Mouse (Mus musculus) layer of hippocampus, postnatal 14 days (tissue): ENCODE measurements around the gene Decr2. TPM values are rescaled to one million over a fixed set of nuclear protein-coding genes. Genes with fewer than 3 reads are reported as not detected.
"Not testable (repeated sequence)": the region's sequence is repeated elsewhere in the genome, so short reads cannot be mapped to it uniquely, and the experiment has no call there.

ENCODE experiments used
- DNase-seq, 2 experiments: peaks; one replicate each; pipeline ENCODE4 v3.0.0; 2021 to 2022; ENCODE audit warnings: low spot score in 2 of 2, mixed read lengths in 1 of 2
- long read RNA-seq, 2 experiments: library from polyadenylated mRNA; stranded (forward); transcript quantifications; one replicate each; pipeline ENCODE4 v2.0.0; 2021
- total RNA-seq, 2 experiments: library from RNA; stranded (reverse); gene quantifications; 2 replicates each; pipeline ENCODE4 v1.2.3; 2021

Gene Decr2
- total RNA-seq = 10 to 100 TPM; 23.6 to 24.2 TPM
- long read RNA-seq, experiment 1, transcript Decr2-201 (9 exons, 2,224 nt) = major isoform, 23 of 29 reads
- long read RNA-seq, experiment 1, partial matches to known transcripts = 1 of 29 reads
- long read RNA-seq, experiment 1, other reads (novel, unspliced or antisense) = 5 of 29 reads
- long read RNA-seq, experiment 2, transcript Decr2-201 (9 exons, 2,224 nt) = major isoform, 29 of 41 reads
- long read RNA-seq, experiment 2, partial matches to known transcripts = 1 of 41 reads
- long read RNA-seq, experiment 2, other reads (novel, unspliced or antisense) = 10 of 41 reads

- peak; percentile 86 to 91 for DNase-seq
These were observed at the start of gene Decr2 for GRCm38 (mm10) chr17:26089905-26090632. Gene Decr2, minus strand, starts transcription at chr17:26090337.

GRCm38 (mm10) chr17:26138901-26139381, 48.8 kb upstream of the Decr2 start:
- peak in 1 of 2 experiments; percentile 45 for DNase-seq

GRCm38 (mm10) chr17:26138239-26138836, 48.2 kb upstream of the Decr2 start, which contains the start of gene Axin1:
Gene Axin1, plus strand, starts transcription at chr17:26138688.
- peak; percentile 87 to 94 for DNase-seq

- no peak for DNase-seq
These were observed 47.6 kb upstream of the Decr2 start for GRCm38 (mm10) chr17:26137751-26138130.

- no peak for DNase-seq
These were observed 47.1 kb upstream of the Decr2 start for GRCm38 (mm10) chr17:26137106-26137750.

GRCm38 (mm10) chr17:26131856-26132853, 42.0 kb upstream of the Decr2 start:
- DNase-seq = no peak

- no peak for DNase-seq
These were observed 41.1 kb upstream of the Decr2 start for GRCm38 (mm10) chr17:26131062-26131732.

GRCm38 (mm10) chr17:26125226-26125625, 35.1 kb upstream of the Decr2 start:
- DNase-seq = no peak

GRCm38 (mm10) chr17:26124560-26124959, 34.4 kb upstream of the Decr2 start:
- no peak for DNase-seq

GRCm38 (mm10) chr17:26123267-26123684, 33.1 kb upstream of the Decr2 start, which contains the start of gene Mrpl28:
Gene Mrpl28, plus strand, starts transcription at chr17:26123500.
- peak; percentile 84 to 94 for DNase-seq

- DNase-seq = no peak
These were observed 32.4 kb upstream of the Decr2 start for GRCm38 (mm10) chr17:26122431-26123140.

- peak; percentile 40 to 44 for DNase-seq
These were observed 29.9 kb upstream of the Decr2 start for GRCm38 (mm10) chr17:26119766-26120710.

- no peak for DNase-seq
These were observed 26.5 kb upstream of the Decr2 start for GRCm38 (mm10) chr17:26116503-26117258.

- DNase-seq = no peak
These were observed 25.9 kb upstream of the Decr2 start for GRCm38 (mm10) chr17:26115956-26116487.

GRCm38 (mm10) chr17:26115205-26115898, 25.2 kb upstream of the Decr2 start:
- no peak for DNase-seq

- DNase-seq = not testable (repeated sequence)
These were observed 24.3 kb upstream of the Decr2 start for GRCm38 (mm10) chr17:26114461-26114860.
